Mouse (Mus musculus) forebrain, postnatal 0 days (tissue): ENCODE data around the gene Ppard. TPM values are rescaled to one million over a fixed set of nuclear protein-coding genes. Genes with fewer than 3 reads are reported as not detected.

Experiments used
- ATAC-seq: fragments of 200-750 bp; cut with Nextera tagmentation; 2 replicates; pipeline ENCODE4 v1.8.0; 2017; ENCODE audit warnings: mild to moderate bottlenecking, moderate library complexity
- DNase-seq: peaks from one replicate; pipeline ENCODE4 v3.0.0-alpha.2; 2015
- H3K27ac ChIP-seq: fragments of 300-500 bp; sonication (generic); 2 replicates; pipeline ENCODE4 v1.5.1; 2014; ENCODE audit warnings: low read depth, mild to moderate bottlenecking, antibody characterized with exemption, low read length, moderate library complexity, mixed read lengths
- H3K27me3 ChIP-seq: fragments of 300-500 bp; sonication (generic); 2 replicates; pipeline ENCODE4 v1.6.1; 2014; ENCODE audit warnings: mild to moderate bottlenecking, low read length, mixed read lengths; ENCODE audit not compliant: insufficient read depth
- H3K36me3 ChIP-seq: fragments of 300-500 bp; sonication (generic); 2 replicates; pipeline ENCODE4 v1.6.1; 2014; ENCODE audit warnings: mild to moderate bottlenecking, moderate library complexity; ENCODE audit not compliant: insufficient read depth
- H3K4me1 ChIP-seq: fragments of 300-500 bp; sonication (generic); 2 replicates; pipeline ENCODE4 v1.6.1; 2014; ENCODE audit warnings: antibody characterized with exemption; ENCODE audit not compliant: insufficient read depth
- H3K4me2 ChIP-seq: fragments of 300-500 bp; sonication (generic); 2 replicates; pipeline ENCODE4 v1.6.1; 2014; ENCODE audit warnings: low read depth, mild to moderate bottlenecking, moderate library complexity
- H3K4me3 ChIP-seq: fragments of 300-500 bp; sonication (generic); 2 replicates; pipeline ENCODE4 v1.5.1; 2014; ENCODE audit warnings: low read depth, low read length, mixed read lengths
- H3K9ac ChIP-seq: fragments of 300-500 bp; sonication (generic); 2 replicates; pipeline ENCODE4 v1.6.1; 2014; ENCODE audit warnings: mild to moderate bottlenecking
- H3K9me3 ChIP-seq: fragments of 300-500 bp; sonication (generic); 2 replicates; pipeline ENCODE4 v1.6.1; 2016; ENCODE audit warnings: low read length
- CTCF ChIP-seq: sonication (generic); IDR thresholded peaks from 2 replicates; pipeline ENCODE4 v1.5.1; 2016; ENCODE audit warnings: antibody characterized with exemption, control low read depth, low read depth
- WGBS: fragments of 180-500 bp; shearing (Covaris S2); extraction: QIAGEN DNeasy Blood & Tissue Kit; methylation state at CpG from one replicate; pipeline ENCODE4 v1.1.7; 2014; 5-methylcytosine and 5-hydroxymethylcytosine counted together
- polyA plus RNA-seq: library from polyadenylated mRNA; unstranded; fragments of >200 nt; fragmentation: Nextera tagmentation; extraction: Ambion mirVana; gene quantifications from 2 replicates; pipeline ENCODE4 v1.2.1, GENCODE M21; 2015
- total RNA-seq: library from RNA; depleted of rRNA; stranded (reverse); fragments of >200 nt; gene quantifications from 2 replicates; pipeline ENCODE4 v1.2.3, GENCODE M21; 2014

The Ppard gene
- total and polyA plus RNA-seq, 2 experiments from 2014 or later: 1.3 to 7.9 TPM

DNA sequence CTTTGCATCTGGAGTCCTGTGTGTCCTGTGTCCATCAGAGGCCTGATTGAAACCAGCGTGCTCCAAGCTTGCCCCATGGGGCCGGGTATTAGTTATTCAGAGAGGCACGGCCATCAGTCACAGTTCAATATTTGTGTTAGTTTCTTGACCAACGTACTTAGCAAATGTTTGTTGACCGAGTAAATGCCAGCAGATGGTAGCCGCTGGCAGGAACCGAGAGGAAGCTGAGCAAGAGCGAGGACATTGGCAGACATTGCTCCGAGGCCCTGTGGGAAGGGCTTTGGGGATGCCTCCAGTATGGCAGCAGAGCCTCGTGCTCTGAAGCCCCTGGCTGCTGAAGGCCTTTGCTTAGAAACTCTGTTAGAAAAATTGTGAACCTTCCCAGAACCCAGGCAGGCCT is 45.2 kb downstream of the Ppard start:
- no peaks in the 10 kb centered on the region for H3K4me1 ChIP-seq
- DNase-seq: no peak
- no peak overlapping the region for H3K27ac ChIP-seq
- 77% methylated on average over 10 of the region's 10 CpGs for WGBS
- H3K9ac ChIP-seq: no peak overlapping the region
- H3K36me3 ChIP-seq: no peaks in the 10 kb centered on the region
- no peaks in the 10 kb centered on the region for H3K27me3 ChIP-seq
- no peak for ATAC-seq
- no peak overlapping the region for H3K4me3 ChIP-seq
- TF ChIP-seq CTCF: no peak
- H3K9me3 ChIP-seq: no peaks in the 10 kb centered on the region
- H3K4me2 ChIP-seq: no peak overlapping the region

DNA sequence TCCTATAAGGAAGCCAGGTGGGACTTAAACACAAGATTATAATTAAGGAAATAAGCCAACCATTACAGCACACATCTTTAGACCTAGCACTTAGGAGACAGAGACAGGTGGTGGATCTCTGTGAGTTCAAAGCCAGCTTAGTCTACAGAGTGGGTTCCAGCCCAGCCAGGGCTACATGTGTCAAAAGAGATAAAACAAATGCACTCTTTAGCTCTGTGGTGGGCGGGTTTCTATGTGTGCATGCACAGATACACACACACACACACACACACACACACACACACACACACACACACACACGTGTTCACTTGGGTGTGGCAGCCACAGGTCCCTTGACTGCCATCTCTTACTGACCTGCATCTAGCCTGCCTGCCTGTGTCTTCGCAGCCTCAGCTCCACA is 45.7 kb downstream of the Ppard start:
- Histone ChIP-seq H3K27me3 (no peaks in the 10 kb centered on the region), H3K4me1 (no peaks in the 10 kb centered on the region), H3K4me2 (no peak overlapping the region), H3K9me3 (no peaks in the 10 kb centered on the region), H3K4me3 (no peak overlapping the region), H3K36me3 (no peaks in the 10 kb centered on the region), H3K9ac (no peak overlapping the region), H3K27ac (no peak overlapping the region)
- no peak for TF ChIP-seq CTCF
- no peak for ATAC-seq
- no peak for DNase-seq
- 92% methylated on average over 3 of the region's 3 CpGs for WGBS

DNA sequence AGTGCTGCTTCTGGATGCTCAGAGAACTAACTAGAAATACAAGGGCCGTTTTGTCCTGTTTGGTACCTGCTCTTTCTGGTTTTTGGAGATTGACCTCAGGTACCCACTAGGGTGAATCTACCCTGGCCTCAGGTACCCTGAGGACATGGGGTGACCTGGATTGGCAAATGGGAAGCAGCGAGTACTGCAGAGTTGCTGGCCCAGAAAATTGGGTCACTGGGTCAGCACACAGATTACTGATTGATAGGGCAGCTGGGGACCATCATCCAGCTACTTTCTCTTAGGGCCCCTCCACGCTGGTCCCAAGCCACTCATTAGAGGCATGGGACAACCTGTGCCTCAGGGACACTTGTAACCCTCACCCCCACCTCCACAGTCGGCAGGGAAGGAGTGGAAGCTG is 46.7 kb downstream of the Ppard start:
- WGBS: 58% methylated on average over 4 of the region's 4 CpGs
- Histone ChIP-seq H3K4me2 (no peak overlapping the region), H3K4me1 (no peaks in the 10 kb centered on the region), H3K4me3 (no peak overlapping the region), H3K27ac (no peak overlapping the region), H3K9me3 (no peaks in the 10 kb centered on the region), H3K9ac (no peak overlapping the region), H3K27me3 (no peaks in the 10 kb centered on the region), H3K36me3 (no peaks in the 10 kb centered on the region)
- no peak for TF ChIP-seq CTCF
- no peak for ATAC-seq
- no peak for DNase-seq

DNA sequence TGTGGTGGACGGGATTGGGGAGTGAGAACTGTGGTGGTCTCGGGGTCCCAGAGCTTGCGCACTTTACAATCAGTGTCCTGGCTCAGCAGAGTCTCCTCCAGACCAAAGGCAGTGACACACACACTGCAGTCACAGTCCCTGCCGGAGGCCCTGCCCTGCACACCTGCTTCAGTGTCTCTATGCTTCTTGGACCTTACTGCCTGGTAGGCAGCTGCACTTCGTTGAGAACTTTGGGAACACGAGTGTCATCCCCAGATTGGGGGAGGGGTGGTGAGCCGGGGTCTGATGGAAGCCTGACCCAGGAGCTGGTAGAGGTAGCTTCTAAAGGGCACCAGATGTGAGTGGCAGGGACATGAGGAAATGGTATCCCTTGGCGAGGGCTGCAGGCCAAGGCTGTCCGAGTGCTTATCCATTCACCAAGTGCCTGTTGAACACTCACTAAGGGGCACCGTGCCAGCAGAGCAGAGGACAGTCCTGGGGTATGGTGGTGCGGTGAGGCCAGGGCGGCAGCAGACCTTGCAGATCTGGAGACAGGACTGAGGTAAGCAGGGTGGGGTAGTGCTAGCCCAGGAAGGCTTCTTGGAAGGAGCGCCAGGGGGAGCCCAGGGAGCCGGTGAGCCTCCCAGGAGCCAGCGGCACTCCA is 47.4 kb downstream of the Ppard start:
- DNase-seq: no peak
- no peak overlapping the region for H3K9ac ChIP-seq

DNA sequence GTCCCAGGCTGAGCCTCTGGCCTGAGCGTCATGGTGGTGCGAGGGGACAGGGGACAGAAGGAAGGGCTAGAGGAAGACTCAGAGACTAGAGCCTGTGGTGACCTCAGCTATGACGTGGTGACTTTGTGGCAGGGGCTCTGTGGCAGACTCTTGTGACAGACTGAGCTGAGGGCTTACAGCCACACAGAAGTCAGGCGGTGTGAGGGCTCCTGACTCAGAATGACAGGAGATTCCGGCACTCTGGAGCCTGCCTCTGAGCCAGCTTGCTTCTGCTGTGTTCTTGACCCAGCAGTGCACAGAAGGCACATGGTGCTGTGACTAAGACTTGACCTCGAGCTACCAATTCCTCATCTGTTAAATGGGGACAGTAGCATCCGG is 47.9 kb downstream of the Ppard start:
- H3K27ac ChIP-seq: no peak overlapping the region
- DNase-seq (no peak), ATAC-seq (no peak)
- no peaks in the 10 kb centered on the region for H3K4me1 ChIP-seq
- WGBS: 82% methylated on average over 7 of the region's 7 CpGs
- TF ChIP-seq CTCF: no peak
- no peak overlapping the region for H3K9ac ChIP-seq
- no peak overlapping the region for H3K4me3 ChIP-seq
- no peaks in the 10 kb centered on the region for H3K36me3 ChIP-seq
- H3K27me3 ChIP-seq: no peaks in the 10 kb centered on the region
- no peaks in the 10 kb centered on the region for H3K9me3 ChIP-seq
- no peak overlapping the region for H3K4me2 ChIP-seq

More for the DNA sequence above, 47.4 kb downstream of the Ppard start:
- H3K27ac ChIP-seq: no peak overlapping the region
- H3K4me1 ChIP-seq: no peaks in the 10 kb centered on the region
- 67% methylated on average over 15 of the region's 15 CpGs for WGBS
- TF ChIP-seq CTCF: no peak
- H3K36me3 ChIP-seq: no peaks in the 10 kb centered on the region
- no peaks in the 10 kb centered on the region for H3K9me3 ChIP-seq
- no peak for ATAC-seq
- no peaks in the 10 kb centered on the region for H3K27me3 ChIP-seq
- H3K4me3 ChIP-seq: no peak overlapping the region
- no peak overlapping the region for H3K4me2 ChIP-seq

DNA sequence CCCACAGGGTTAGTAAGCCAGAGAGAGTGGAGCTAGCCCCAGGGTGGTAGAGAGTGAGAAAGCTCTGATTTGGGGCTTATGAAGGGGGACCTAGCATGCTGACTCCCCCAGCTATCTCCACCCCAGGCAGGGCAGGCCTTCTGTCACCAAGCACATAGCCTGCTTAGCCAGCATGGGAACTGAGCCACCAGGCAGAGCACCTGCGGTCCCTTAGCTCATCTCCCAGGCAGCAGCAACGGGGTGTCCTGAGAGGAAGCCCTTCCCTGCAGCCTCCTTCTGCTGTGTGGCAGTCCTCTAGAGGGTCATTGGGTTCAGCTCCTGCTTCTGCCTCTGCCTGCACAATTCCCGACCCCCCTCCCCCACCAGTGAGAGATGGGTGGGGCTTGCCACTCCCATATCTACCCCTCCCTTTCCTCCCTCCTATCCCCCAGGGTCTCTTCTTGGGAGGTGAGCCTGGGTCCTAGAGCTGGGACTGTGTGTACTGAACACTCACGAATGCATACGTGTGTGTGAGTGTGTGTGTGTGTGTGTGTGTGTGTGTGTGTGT is 48.4 kb downstream of the Ppard start:
- no peak overlapping the region for H3K4me3 ChIP-seq
- H3K36me3 ChIP-seq: no peaks in the 10 kb centered on the region
- H3K9ac ChIP-seq: no peak overlapping the region
- no peak overlapping the region for H3K4me2 ChIP-seq
- DNase-seq (no peak), ATAC-seq (no peak)
- no peaks in the 10 kb centered on the region for H3K4me1 ChIP-seq
- no peaks in the 10 kb centered on the region for H3K27me3 ChIP-seq
- no peaks in the 10 kb centered on the region for H3K9me3 ChIP-seq
- no peak for TF ChIP-seq CTCF
- 59% methylated on average over 5 of the region's 5 CpGs for WGBS
- H3K27ac ChIP-seq: no peak overlapping the region

DNA sequence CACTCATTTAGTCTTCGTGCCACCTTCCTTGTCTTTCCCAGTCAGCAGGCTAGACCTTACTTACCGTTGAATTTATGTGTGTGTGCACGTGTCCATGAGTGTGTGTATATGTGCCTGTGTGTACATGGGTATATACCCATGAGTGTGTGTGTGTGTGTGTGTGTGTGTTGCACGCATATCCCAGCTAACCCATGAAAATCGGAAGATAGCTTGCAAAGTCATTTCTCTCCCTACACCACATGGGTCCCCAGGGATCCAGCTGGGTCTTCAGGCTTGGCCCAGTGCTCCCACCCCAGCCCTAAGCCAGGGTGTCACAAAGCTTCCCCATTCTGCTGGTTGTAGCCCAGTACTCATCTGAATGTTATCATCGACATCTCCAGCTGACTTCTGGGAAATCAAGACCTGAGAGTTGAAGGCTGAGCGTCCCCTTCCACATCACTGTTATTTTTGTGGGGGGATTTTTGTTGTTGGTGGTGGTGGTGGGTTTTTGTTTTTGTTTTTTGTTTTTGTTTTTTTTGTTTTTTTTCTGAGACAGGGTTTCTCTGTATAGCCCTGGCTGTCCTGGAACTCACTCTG is 49.5 kb downstream of the Ppard start:
- H3K9ac ChIP-seq: no peak overlapping the region
- DNase-seq (no peak), ATAC-seq (no peak)
- TF ChIP-seq CTCF: no peak
- no peak overlapping the region for H3K4me3 ChIP-seq
- no peaks in the 10 kb centered on the region for H3K4me1 ChIP-seq
- no peaks in the 10 kb centered on the region for H3K36me3 ChIP-seq
- no peak overlapping the region for H3K4me2 ChIP-seq
- H3K9me3 ChIP-seq: no peaks in the 10 kb centered on the region
- H3K27me3 ChIP-seq: no peaks in the 10 kb centered on the region
- WGBS: 94% methylated on average over 7 of the region's 7 CpGs
- no peak overlapping the region for H3K27ac ChIP-seq
